Mouse (Mus musculus) midbrain, embryonic 16.5 days (tissue): Measurements from ENCODE around the gene Fgfrl1. TPM values are rescaled to one million over a fixed set of nuclear protein-coding genes. Genes with fewer than 3 reads are reported as not detected.

Experiments
- ATAC-seq: fragments of 200-750 bp; cut with Nextera tagmentation; 2 replicates; pipeline ENCODE4 v1.8.0; 2017; ENCODE audit warnings: moderate TSS enrichment
- H3K27ac ChIP-seq: fragments of 300-500 bp; sonication (generic); 2 replicates; pipeline ENCODE4 v1.5.1; 2014; ENCODE audit warnings: mild to moderate bottlenecking, low read length, mixed read lengths
- H3K27me3 ChIP-seq: fragments of 300-500 bp; sonication (generic); 2 replicates; pipeline ENCODE4 v1.6.1; 2014; ENCODE audit warnings: low read depth, low read length, mixed read lengths; ENCODE audit not compliant: control insufficient read depth, insufficient read depth
- H3K36me3 ChIP-seq: fragments of 300-500 bp; sonication (generic); 2 replicates; pipeline ENCODE4 v1.6.1; 2014; ENCODE audit warnings: mild to moderate bottlenecking, low read length, moderate library complexity, mixed read lengths; ENCODE audit not compliant: control insufficient read depth, insufficient read depth
- H3K4me1 ChIP-seq: fragments of 300-500 bp; sonication (generic); 2 replicates; pipeline ENCODE4 v1.6.1; 2014; ENCODE audit warnings: mild to moderate bottlenecking, low read length, mixed read lengths; ENCODE audit not compliant: control insufficient read depth, insufficient read depth
- H3K4me2 ChIP-seq: fragments of 300-500 bp; sonication (generic); 2 replicates; pipeline ENCODE4 v1.6.1; 2014; ENCODE audit warnings: mild to moderate bottlenecking, low read length, mixed read lengths
- H3K4me3 ChIP-seq: fragments of 300-500 bp; sonication (generic); 2 replicates; pipeline ENCODE4 v1.5.1; 2014; ENCODE audit warnings: low read depth, mild to moderate bottlenecking, low read length, moderate library complexity, mixed read lengths
- H3K9ac ChIP-seq: fragments of 300-500 bp; sonication (generic); 2 replicates; pipeline ENCODE4 v1.6.1; 2014; ENCODE audit warnings: low read depth, low read length, mixed read lengths
- H3K9me3 ChIP-seq: fragments of 300-500 bp; sonication (generic); replicated peaks from 2 replicates; pipeline ENCODE4 v1.6.1; 2014; ENCODE audit warnings: mild to moderate bottlenecking, low read length, mixed read lengths; ENCODE audit not compliant: control insufficient read depth, poor library complexity, severe bottlenecking
- WGBS: fragments of 180-500 bp; shearing (Covaris S2); extraction: QIAGEN DNeasy Blood & Tissue Kit; methylation state at CpG from one replicate; pipeline ENCODE4 v1.1.7; 2014; 5-methylcytosine and 5-hydroxymethylcytosine counted together
- polyA plus RNA-seq: library from polyadenylated mRNA; unstranded; fragments of >200 nt; fragmentation: Nextera tagmentation; extraction: Ambion mirVana; gene quantifications from 2 replicates; pipeline ENCODE4 v1.2.1, GENCODE M21; 2015

Gene Fgfrl1
- polyA plus RNA-seq, result 3.3 and 3.5 TPM in 2 replicates

- Histone ChIP-seq H3K9ac (no peak within 1 kb of the TSS), H3K4me3 (peak within 1 kb of the TSS; percentile 14; the same call in 1 of the 2 replicates), H3K4me2 (peak within 1 kb of the TSS; percentile 98), H3K27ac (no peak within 1 kb of the TSS), H3K9me3 (no peaks in the 10 kb centered on the region), H3K4me1 (peaks cover 13% of the 10 kb centered on the region), H3K27me3 (peaks cover 13% of the 10 kb centered on the region), H3K36me3 (no peaks in the 10 kb centered on the region)
- 6% methylated on average over 16 of the region's 18 CpGs for WGBS
- no peak for ATAC-seq
These were observed at the start of gene Fgfrl1 for GRCm38 (mm10) chr5:108692271-108692670. TSS of gene Fgfrl1 (plus strand) at chr5:108692382.

- ATAC-seq, result no peak
- no peaks in the 10 kb centered on the region for H3K4me1 ChIP-seq
- no peak overlapping the region for H3K4me3 ChIP-seq
- H3K27me3 ChIP-seq, result no peaks in the 10 kb centered on the region
- no peak overlapping the region for H3K4me2 ChIP-seq
- no peak overlapping the region for H3K27ac ChIP-seq
- peaks cover 13% of the 10 kb centered on the region for H3K36me3 ChIP-seq
- 81% methylated on average over 2 of the region's 2 CpGs for WGBS
- H3K9me3 ChIP-seq, result no peaks in the 10 kb centered on the region
- H3K9ac ChIP-seq, result no peak overlapping the region
These were observed 48.5 kb upstream of the Fgfrl1 start for GRCm38 (mm10) chr5:108643674-108644073.

GRCm38 (mm10) chr5:108645651-108646342, 46.4 kb upstream of the Fgfrl1 start:
- no peaks in the 10 kb centered on the region for H3K27me3 ChIP-seq
- H3K4me1 ChIP-seq, result no peaks in the 10 kb centered on the region
- H3K36me3 ChIP-seq, result peaks cover 21% of the 10 kb centered on the region
- no peak overlapping the region for H3K4me3 ChIP-seq
- 86% methylated on average over 9 of the region's 9 CpGs for WGBS
- H3K27ac ChIP-seq, result no peak overlapping the region
- no peaks in the 10 kb centered on the region for H3K9me3 ChIP-seq
- no peak for ATAC-seq
- H3K4me2 ChIP-seq, result no peak overlapping the region
- no peak overlapping the region for H3K9ac ChIP-seq

- H3K4me2 ChIP-seq, result no peak overlapping the region
- H3K4me3 ChIP-seq, result no peak overlapping the region
- no peaks in the 10 kb centered on the region for H3K9me3 ChIP-seq
- peaks cover 25% of the 10 kb centered on the region for H3K36me3 ChIP-seq
- no peak overlapping the region for H3K27ac ChIP-seq
- no peaks in the 10 kb centered on the region for H3K27me3 ChIP-seq
- H3K4me1 ChIP-seq, result no peaks in the 10 kb centered on the region
- no peak for ATAC-seq
- WGBS, result 84% methylated on average over 3 of the region's 3 CpGs
- H3K9ac ChIP-seq, result no peak overlapping the region
These were observed 45.9 kb upstream of the Fgfrl1 start for GRCm38 (mm10) chr5:108646343-108646660.

GRCm38 (mm10) chr5:108647311-108647710, 44.9 kb upstream of the Fgfrl1 start:
- no peaks in the 10 kb centered on the region for H3K4me1 ChIP-seq
- no peak overlapping the region for H3K4me2 ChIP-seq
- ATAC-seq, result no peak
- H3K27ac ChIP-seq, result no peak overlapping the region
- H3K9me3 ChIP-seq, result no peaks in the 10 kb centered on the region
- no peak overlapping the region for H3K9ac ChIP-seq
- WGBS, result 93% methylated on average over 2 of the region's 2 CpGs
- H3K36me3 ChIP-seq, result peaks cover 25% of the 10 kb centered on the region
- H3K4me3 ChIP-seq, result no peak overlapping the region
- no peaks in the 10 kb centered on the region for H3K27me3 ChIP-seq

- ATAC-seq, result no peak
- Histone ChIP-seq H3K4me3 (no peak overlapping the region), H3K27ac (no peak overlapping the region), H3K9me3 (no peaks in the 10 kb centered on the region), H3K4me2 (no peak overlapping the region), H3K27me3 (no peaks in the 10 kb centered on the region), H3K36me3 (peaks cover 32% of the 10 kb centered on the region), H3K9ac (no peak overlapping the region), H3K4me1 (no peaks in the 10 kb centered on the region)
- WGBS, result 84% methylated on average over 2 of the region's 2 CpGs
These were observed 44.2 kb upstream of the Fgfrl1 start for GRCm38 (mm10) chr5:108647820-108648465.

- Histone ChIP-seq H3K4me3 (no peak overlapping the region), H3K27ac (no peak overlapping the region), H3K9ac (no peak overlapping the region), H3K36me3 (peaks cover 39% of the 10 kb centered on the region), H3K4me2 (no peak overlapping the region), H3K4me1 (no peaks in the 10 kb centered on the region), H3K9me3 (no peaks in the 10 kb centered on the region), H3K27me3 (no peaks in the 10 kb centered on the region)
- no peak for ATAC-seq
- WGBS, result 92% methylated on average over 11 of the region's 11 CpGs
These were observed 43.1 kb upstream of the Fgfrl1 start for GRCm38 (mm10) chr5:108648937-108649576.

GRCm38 (mm10) chr5:108650341-108650740, 41.8 kb upstream of the Fgfrl1 start:
- Histone ChIP-seq H3K9me3 (no peaks in the 10 kb centered on the region), H3K27me3 (no peaks in the 10 kb centered on the region), H3K4me2 (no peak overlapping the region), H3K4me3 (no peak overlapping the region), H3K9ac (no peak overlapping the region), H3K4me1 (no peaks in the 10 kb centered on the region), H3K36me3 (peaks cover 45% of the 10 kb centered on the region), H3K27ac (no peak overlapping the region)
- no peak for ATAC-seq
- 90% methylated on average over 7 of the region's 7 CpGs for WGBS

GRCm38 (mm10) chr5:108651136-108651720, 41.0 kb upstream of the Fgfrl1 start:
- Histone ChIP-seq H3K9ac (no peak overlapping the region; the same call in 1 of the 2 replicates), H3K9me3 (no peaks in the 10 kb centered on the region), H3K36me3 (peaks cover 51% of the 10 kb centered on the region), H3K4me2 (no peak overlapping the region), H3K4me1 (no peaks in the 10 kb centered on the region), H3K27me3 (no peaks in the 10 kb centered on the region), H3K4me3 (no peak overlapping the region), H3K27ac (no peak overlapping the region)
- ATAC-seq, result no peak
- WGBS, result 86% methylated on average over 5 of the region's 5 CpGs
